Mouse (Mus musculus) heart, postnatal 0 days (tissue): ENCODE results near the gene Cd151. TPM values are rescaled to one million over a fixed set of nuclear protein-coding genes. Genes with fewer than 3 reads are reported as not detected.

ENCODE experiments used
- ATAC-seq: fragments of 200-750 bp; cut with Nextera tagmentation; 2 replicates; pipeline ENCODE4 v1.8.0; 2017; ENCODE audit warnings: low read depth, moderate number of reproducible peaks, moderate library complexity; ENCODE audit not compliant: insufficient read depth
- DNase-seq: peaks from one replicate; pipeline ENCODE4 v3.0.0-alpha.2; 2016; ENCODE audit warnings: low spot score
- H3K27ac ChIP-seq: fragments of 300-500 bp; sonication (generic); 2 replicates; pipeline ENCODE4 v1.5.1; 2014; ENCODE audit warnings: low read depth, mild to moderate bottlenecking
- H3K27me3 ChIP-seq: fragments of 300-500 bp; sonication (generic); 2 replicates; pipeline ENCODE4 v1.6.1; 2014; ENCODE audit warnings: low read length, mixed read lengths; ENCODE audit not compliant: control insufficient read depth, insufficient read depth
- H3K36me3 ChIP-seq: fragments of 300-500 bp; sonication (generic); replicated peaks from 2 replicates; pipeline ENCODE4 v1.6.1; 2014; ENCODE audit warnings: low read length, mixed read lengths; ENCODE audit not compliant: control insufficient read depth, insufficient read depth
- H3K4me1 ChIP-seq: fragments of 300-500 bp; sonication (generic); 2 replicates; pipeline ENCODE4 v1.6.1; 2014; ENCODE audit warnings: antibody characterized with exemption; ENCODE audit not compliant: control insufficient read depth, insufficient read depth
- H3K4me2 ChIP-seq: fragments of 300-500 bp; sonication (generic); 2 replicates; pipeline ENCODE4 v1.6.1; 2014; ENCODE audit warnings: low read depth, mild to moderate bottlenecking, low read length, moderate library complexity
- H3K4me3 ChIP-seq: fragments of 300-500 bp; sonication (generic); 2 replicates; pipeline ENCODE4 v1.5.1; 2014; ENCODE audit warnings: low read depth, low read length
- H3K9ac ChIP-seq: fragments of 300-500 bp; sonication (generic); replicated peaks from 2 replicates; pipeline ENCODE4 v1.6.1; 2014; ENCODE audit warnings: low read depth, low read length, mixed read lengths
- H3K9me3 ChIP-seq: fragments of 300-500 bp; sonication (generic); replicated peaks from 2 replicates; pipeline ENCODE4 v1.6.1; 2016; ENCODE audit warnings: low read length; ENCODE audit not compliant: control insufficient read depth
- CTCF ChIP-seq: IDR thresholded peaks from 2 replicates; pipeline ENCODE4 v1.5.1; 2016; ENCODE audit warnings: antibody characterized with exemption, control low read depth, low read depth
- EP300 ChIP-seq: IDR thresholded peaks from 2 replicates; pipeline ENCODE4 v1.6.1; 2016; ENCODE audit warnings: antibody characterized with exemption, low read depth
- WGBS: fragments of 180-500 bp; shearing (Covaris S2); extraction: QIAGEN DNeasy Blood & Tissue Kit; methylation state at CpG from one replicate; pipeline ENCODE4 v1.1.7; 2014; 5-methylcytosine and 5-hydroxymethylcytosine counted together
- polyA plus RNA-seq: library from polyadenylated mRNA; unstranded; fragments of >200 nt; fragmentation: Nextera tagmentation; extraction: Ambion mirVana; gene quantifications from 2 replicates; pipeline ENCODE4 v1.2.1, GENCODE M21; 2015
- total RNA-seq: library from RNA; depleted of rRNA; stranded (reverse); fragments of >200 nt; gene quantifications from 2 replicates; pipeline ENCODE4 v1.2.3, GENCODE M21; 2014; ENCODE audit warnings: low replicate concordance

The Cd151 gene
- total and polyA plus RNA-seq, 2 experiments from 2014 or later: 37.8 to 288 TPM

GRCm38 (mm10) chr7:141487141-141487540 is 19.9 kb downstream of the Cd151 start:
- WGBS: 62% methylated on average over 7 of the region's 7 CpGs
- TF ChIP-seq EP300: no peak
- TF ChIP-seq CTCF: no peak
- Histone ChIP-seq H3K27ac (no peak overlapping the region), H3K4me3 (no peak overlapping the region), H3K27me3 (no peaks in the 10 kb centered on the region; the same call in 1 of the 2 replicates), H3K9ac (no peak overlapping the region), H3K4me2 (no peak overlapping the region), H3K4me1 (peaks cover 7% of the 10 kb centered on the region; the same call in 1 of the 2 replicates), H3K36me3 (peaks cover 32% of the 10 kb centered on the region), H3K9me3 (no peaks in the 10 kb centered on the region)
- no peak for DNase-seq
- ATAC-seq: no peak

GRCm38 (mm10) chr7:141491151-141491550 is 24.0 kb downstream of the Cd151 start:
- no peak for TF ChIP-seq EP300
- peak; percentile 16; the same call in 1 of the 2 replicates for TF ChIP-seq CTCF
- no peaks in the 10 kb centered on the region for H3K9me3 ChIP-seq

GRCm38 (mm10) chr7:141492738-141493137 is 25.5 kb downstream of the Cd151 start:
- H3K27ac ChIP-seq: no peak overlapping the region
- H3K9ac ChIP-seq: no peak overlapping the region
- no peak for DNase-seq
- WGBS: 87% methylated on average over 5 of the region's 5 CpGs
- TF ChIP-seq CTCF (no peak), EP300 (no peak)
- H3K4me2 ChIP-seq: no peak overlapping the region
- H3K36me3 ChIP-seq: peaks cover 34% of the 10 kb centered on the region
- H3K9me3 ChIP-seq: no peaks in the 10 kb centered on the region
- no peaks in the 10 kb centered on the region for H3K27me3 ChIP-seq
- H3K4me3 ChIP-seq: no peak overlapping the region
- ATAC-seq: no peak
- H3K4me1 ChIP-seq: peaks cover 11% of the 10 kb centered on the region

More at GRCm38 (mm10) chr7:141491151-141491550, 24.0 kb downstream of the Cd151 start:
- 70% methylated on average over 2 of the region's 2 CpGs for WGBS
- H3K4me2 ChIP-seq: no peak overlapping the region
- no peaks in the 10 kb centered on the region for H3K27me3 ChIP-seq
- H3K4me3 ChIP-seq: no peak overlapping the region
- H3K9ac ChIP-seq: no peak overlapping the region
- H3K36me3 ChIP-seq: peaks cover 39% of the 10 kb centered on the region
- DNase-seq: no peak
- no peak overlapping the region for H3K27ac ChIP-seq
- H3K4me1 ChIP-seq: no peaks in the 10 kb centered on the region
- ATAC-seq: no peak

- peaks cover 34% of the 10 kb centered on the region for H3K36me3 ChIP-seq
- no peak overlapping the region for H3K9ac ChIP-seq
These were observed 26.5 kb downstream of the Cd151 start for GRCm38 (mm10) chr7:141493729-141494128.

GRCm38 (mm10) chr7:141495379-141495778 is 28.2 kb downstream of the Cd151 start:
- Histone ChIP-seq H3K9ac (no peak overlapping the region), H3K4me3 (no peak overlapping the region), H3K27ac (no peak overlapping the region), H3K4me1 (peaks cover 14% of the 10 kb centered on the region), H3K4me2 (no peak overlapping the region), H3K36me3 (peaks cover 22% of the 10 kb centered on the region), H3K9me3 (no peaks in the 10 kb centered on the region), H3K27me3 (no peaks in the 10 kb centered on the region)
- TF ChIP-seq CTCF: no peak
- TF ChIP-seq EP300: no peak
- no peak for DNase-seq
- no peak for ATAC-seq
- WGBS: 84% methylated on average over 2 of the region's 2 CpGs

More at GRCm38 (mm10) chr7:141493729-141494128, 26.5 kb downstream of the Cd151 start:
- no peak for DNase-seq
- ATAC-seq: no peak
- H3K4me3 ChIP-seq: no peak overlapping the region
- H3K4me2 ChIP-seq: no peak overlapping the region
- H3K27me3 ChIP-seq: no peaks in the 10 kb centered on the region
- no peaks in the 10 kb centered on the region for H3K9me3 ChIP-seq
- TF ChIP-seq CTCF: no peak
- TF ChIP-seq EP300: no peak
- H3K4me1 ChIP-seq: peaks cover 14% of the 10 kb centered on the region
- WGBS: 71% methylated on average over 1 of the region's 1 CpGs
- no peak overlapping the region for H3K27ac ChIP-seq

- 67% methylated on average over 4 of the region's 4 CpGs for WGBS
- H3K36me3 ChIP-seq: peaks cover 20% of the 10 kb centered on the region
- no peak for ATAC-seq
- H3K4me1 ChIP-seq: peaks cover 14% of the 10 kb centered on the region
- H3K27ac ChIP-seq: no peak overlapping the region
- no peak overlapping the region for H3K4me3 ChIP-seq
- H3K27me3 ChIP-seq: no peaks in the 10 kb centered on the region
- H3K9ac ChIP-seq: no peak overlapping the region
- no peak overlapping the region for H3K4me2 ChIP-seq
- TF ChIP-seq EP300 (no peak), CTCF (no peak)
- H3K9me3 ChIP-seq: no peaks in the 10 kb centered on the region
- DNase-seq: no peak
These were observed 28.7 kb downstream of the Cd151 start for GRCm38 (mm10) chr7:141495940-141496339.
